Mouse (Mus musculus) forebrain, embryonic 13.5 days (tissue): Measurements from ENCODE around the gene Mmp14. TPM values are rescaled to one million over a fixed set of nuclear protein-coding genes. Genes with fewer than 3 reads are reported as not detected.

Experiments used
- ATAC-seq: fragments of 200-750 bp; cut with Nextera tagmentation; 2 replicates; pipeline ENCODE4 v1.8.0; 2017
- H3K27ac ChIP-seq: fragments of 300-500 bp; sonication (generic); 2 replicates; pipeline ENCODE4 v1.5.1; 2015; ENCODE audit warnings: inconsistent platforms, mild to moderate bottlenecking, moderate library complexity
- H3K27me3 ChIP-seq: fragments of 300-500 bp; sonication (generic); 2 replicates; pipeline ENCODE4 v1.6.1; 2015; ENCODE audit warnings: mild to moderate bottlenecking, inconsistent platforms
- H3K36me3 ChIP-seq: fragments of 300-500 bp; sonication (generic); 2 replicates; pipeline ENCODE4 v1.6.1; 2015; ENCODE audit warnings: mild to moderate bottlenecking, inconsistent platforms; ENCODE audit not compliant: poor library complexity, severe bottlenecking
- H3K4me1 ChIP-seq: fragments of 300-500 bp; sonication (generic); 2 replicates; pipeline ENCODE4 v1.6.1; 2015; ENCODE audit warnings: inconsistent platforms
- H3K4me2 ChIP-seq: fragments of 300-500 bp; sonication (generic); 2 replicates; pipeline ENCODE4 v1.6.1; 2015; ENCODE audit warnings: inconsistent platforms, mild to moderate bottlenecking, moderate library complexity
- H3K4me3 ChIP-seq: fragments of 300-500 bp; sonication (generic); 2 replicates; pipeline ENCODE4 v1.5.1; 2015; ENCODE audit warnings: mild to moderate bottlenecking, inconsistent platforms
- H3K9ac ChIP-seq: fragments of 300-500 bp; sonication (generic); 2 replicates; pipeline ENCODE4 v1.6.1; 2015; ENCODE audit warnings: mild to moderate bottlenecking, inconsistent platforms
- H3K9me3 ChIP-seq: fragments of 300-500 bp; sonication (generic); replicated peaks from 2 replicates; pipeline ENCODE4 v1.6.1; 2016; ENCODE audit warnings: inconsistent platforms
- WGBS: fragments of 180-500 bp; shearing (Covaris S2); methylation state at CpG from one replicate; pipeline ENCODE4 v1.1.7; 2015; 5-methylcytosine and 5-hydroxymethylcytosine counted together
- polyA plus RNA-seq: library from polyadenylated mRNA; unstranded; fragments of >200 nt; fragmentation: Nextera tagmentation; extraction: Ambion mirVana; gene quantifications from 2 replicates; pipeline ENCODE4 v1.2.1, GENCODE M21; 2015

The Mmp14 gene
- polyA plus RNA-seq, 1 experiment from 2014 or later: 54.5 TPM

DNA sequence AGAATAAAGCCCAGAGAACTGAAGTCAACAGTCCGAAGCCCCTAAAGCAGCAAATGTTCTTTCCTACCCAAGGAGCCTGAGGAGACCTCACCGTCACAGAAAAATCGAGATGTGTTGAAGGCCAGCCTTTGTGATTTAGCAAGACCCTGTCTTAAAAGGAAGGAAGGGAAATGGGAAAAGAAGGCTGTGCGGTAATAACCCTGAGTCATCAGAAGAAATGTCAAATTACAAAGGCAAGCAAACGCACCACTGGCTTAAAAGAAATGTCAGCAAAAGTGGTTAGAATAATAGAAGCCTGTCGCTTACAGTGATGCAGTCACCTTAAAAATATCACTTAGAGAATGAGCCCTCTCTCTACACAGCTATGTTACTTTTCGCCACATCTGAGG, 32.9 kb upstream of the Mmp14 start:
- H3K27ac ChIP-seq: no peak overlapping the region
- H3K4me1 ChIP-seq: no peaks in the 10 kb centered on the region
- H3K4me2 ChIP-seq: no peak overlapping the region
- no peak overlapping the region for H3K4me3 ChIP-seq
- H3K9me3 ChIP-seq: no peaks in the 10 kb centered on the region
- H3K27me3 ChIP-seq: no peaks in the 10 kb centered on the region
- no peak for ATAC-seq
- no peaks in the 10 kb centered on the region for H3K36me3 ChIP-seq
- no peak overlapping the region for H3K9ac ChIP-seq
- WGBS: 77% methylated on average over 7 of the region's 7 CpGs

DNA sequence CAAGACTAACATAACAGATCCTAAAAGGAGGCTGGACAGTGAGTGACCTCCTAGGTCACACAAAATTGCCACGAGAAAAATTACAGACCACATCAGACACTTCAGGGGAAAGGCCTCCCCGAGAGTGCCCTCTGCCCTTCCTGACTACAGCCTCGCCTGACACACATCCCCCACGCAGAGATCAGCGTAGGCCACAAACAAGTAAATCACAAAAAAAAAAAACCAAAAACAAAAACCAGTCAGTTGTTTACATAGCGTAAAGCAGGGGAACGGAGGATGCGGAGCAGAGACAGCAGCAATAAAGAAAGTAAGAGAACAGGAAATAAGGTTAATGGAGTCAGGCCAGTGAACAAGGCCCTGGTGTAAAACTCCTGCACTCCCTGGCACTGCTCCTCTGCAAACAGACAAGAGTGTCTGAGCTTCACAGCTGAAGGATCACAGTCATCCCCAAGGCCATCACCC, 32.5 kb upstream of the Mmp14 start:
- 74% methylated on average over 8 of the region's 8 CpGs for WGBS
- no peak for ATAC-seq
- H3K4me2 ChIP-seq: no peak overlapping the region
- H3K36me3 ChIP-seq: no peaks in the 10 kb centered on the region
- H3K4me1 ChIP-seq: no peaks in the 10 kb centered on the region
- no peak overlapping the region for H3K27ac ChIP-seq
- no peaks in the 10 kb centered on the region for H3K9me3 ChIP-seq
- H3K27me3 ChIP-seq: no peaks in the 10 kb centered on the region
- no peak overlapping the region for H3K4me3 ChIP-seq
- H3K9ac ChIP-seq: no peak overlapping the region

DNA sequence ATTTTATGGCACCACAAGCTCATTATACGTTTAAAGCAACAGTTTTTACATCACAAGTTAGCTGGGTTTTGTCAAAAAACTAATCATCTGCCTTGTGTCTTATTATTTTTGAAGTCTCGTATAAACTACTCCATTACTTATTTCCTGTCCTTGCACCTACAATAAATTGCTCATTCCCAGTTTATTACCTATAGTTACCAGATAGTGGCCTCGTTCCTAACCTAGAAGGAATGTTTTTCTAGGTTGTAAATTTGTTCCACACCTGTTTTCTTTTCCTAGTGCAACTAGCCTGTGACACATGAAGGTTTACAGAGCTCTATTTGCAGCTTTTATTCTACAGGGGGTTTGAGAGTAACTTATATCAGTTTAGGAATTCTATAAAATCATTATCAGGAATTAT, 29.7 kb upstream of the Mmp14 start:
- Histone ChIP-seq H3K4me3 (no peak overlapping the region), H3K27ac (no peak overlapping the region)
- 80% methylated on average over 3 of the region's 3 CpGs for WGBS

DNA sequence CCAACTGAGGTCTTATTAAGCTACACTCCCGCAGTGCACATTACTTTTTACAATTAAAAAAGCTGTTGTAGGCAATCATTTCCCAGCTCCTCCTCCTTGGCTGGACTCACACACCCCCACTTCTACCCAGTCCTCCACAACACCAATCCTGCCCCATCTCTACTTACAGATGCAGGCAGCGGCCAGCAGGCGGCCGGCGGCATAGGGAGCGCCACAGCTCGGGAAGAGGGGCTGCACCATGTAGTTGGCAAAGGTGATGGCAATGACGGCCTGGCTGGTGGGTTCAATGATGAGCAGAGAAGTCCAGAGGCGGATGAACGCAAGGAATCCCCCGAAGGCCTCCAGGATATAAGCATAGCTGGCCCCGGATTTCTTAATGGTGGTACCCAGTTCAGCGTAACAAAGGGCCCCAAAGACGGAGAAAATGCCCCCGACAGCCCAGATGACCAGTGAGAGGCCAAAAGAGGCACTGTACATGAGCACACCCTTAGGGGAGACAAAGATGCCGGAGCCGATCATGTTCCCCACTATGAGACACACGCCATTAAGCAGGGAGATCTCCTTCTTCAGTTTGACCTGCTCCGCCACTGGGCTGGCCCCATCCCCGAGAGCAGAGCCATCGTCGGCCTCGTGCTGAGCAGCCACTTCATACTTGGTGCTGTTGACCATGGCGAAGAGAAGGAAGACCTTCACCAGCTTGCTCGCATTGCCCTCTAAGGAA, 22.9 kb upstream of the Mmp14 start:
- no peaks in the 10 kb centered on the region for H3K9me3 ChIP-seq
- no peak overlapping the region for H3K4me3 ChIP-seq
- H3K27me3 ChIP-seq: no peaks in the 10 kb centered on the region
- H3K36me3 ChIP-seq: no peaks in the 10 kb centered on the region
- no peak overlapping the region for H3K4me2 ChIP-seq
- H3K9ac ChIP-seq: no peak overlapping the region
- H3K4me1 ChIP-seq: peaks cover 8% of the 10 kb centered on the region
- H3K27ac ChIP-seq: no peak overlapping the region
- no peak for ATAC-seq
- 86% methylated on average over 25 of the region's 25 CpGs for WGBS

More for the DNA sequence above, 29.7 kb upstream of the Mmp14 start:
- ATAC-seq: no peak
- H3K9me3 ChIP-seq: no peaks in the 10 kb centered on the region
- no peak overlapping the region for H3K4me2 ChIP-seq
- no peak overlapping the region for H3K9ac ChIP-seq
- H3K27me3 ChIP-seq: no peaks in the 10 kb centered on the region
- no peaks in the 10 kb centered on the region for H3K36me3 ChIP-seq
- no peaks in the 10 kb centered on the region for H3K4me1 ChIP-seq

DNA sequence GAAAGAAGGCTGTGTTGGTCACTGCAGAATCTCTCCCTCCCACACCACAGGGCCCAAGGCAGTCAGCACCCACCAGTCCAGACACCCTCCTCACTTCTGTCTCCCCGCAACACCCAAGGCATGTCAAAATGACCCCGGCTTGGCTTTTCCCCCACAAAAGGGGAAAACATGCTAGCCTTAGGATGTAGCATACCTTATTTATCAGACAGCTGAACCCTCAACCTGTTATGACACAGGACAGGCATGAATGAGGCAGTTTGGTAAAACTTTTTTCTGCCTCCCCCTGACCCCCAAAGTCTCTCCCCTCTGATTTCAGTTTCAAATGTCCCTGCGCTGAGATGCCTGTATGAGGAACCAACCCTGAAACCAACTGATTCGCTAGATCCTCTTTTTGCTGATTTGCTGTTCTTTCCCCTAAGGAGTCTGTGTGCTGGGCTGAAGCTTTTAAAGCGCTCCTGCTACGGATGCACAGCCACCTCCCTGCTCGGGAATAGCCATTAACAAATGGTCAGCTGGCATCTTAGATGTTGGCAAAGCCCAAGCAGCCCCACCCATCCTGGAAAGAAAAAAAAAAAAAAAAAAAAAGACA, 22.3 kb upstream of the Mmp14 start:
- Histone ChIP-seq H3K4me3 (no peak overlapping the region), H3K9ac (no peak overlapping the region), H3K4me2 (no peak overlapping the region; the same call in 1 of the 2 replicates), H3K36me3 (no peaks in the 10 kb centered on the region), H3K4me1 (peaks cover 15% of the 10 kb centered on the region), H3K27me3 (peaks cover 6% of the 10 kb centered on the region; the same call in 1 of the 2 replicates), H3K27ac (no peak overlapping the region), H3K9me3 (no peaks in the 10 kb centered on the region)
- ATAC-seq: no peak
- WGBS: 81% methylated on average over 7 of the region's 7 CpGs

DNA sequence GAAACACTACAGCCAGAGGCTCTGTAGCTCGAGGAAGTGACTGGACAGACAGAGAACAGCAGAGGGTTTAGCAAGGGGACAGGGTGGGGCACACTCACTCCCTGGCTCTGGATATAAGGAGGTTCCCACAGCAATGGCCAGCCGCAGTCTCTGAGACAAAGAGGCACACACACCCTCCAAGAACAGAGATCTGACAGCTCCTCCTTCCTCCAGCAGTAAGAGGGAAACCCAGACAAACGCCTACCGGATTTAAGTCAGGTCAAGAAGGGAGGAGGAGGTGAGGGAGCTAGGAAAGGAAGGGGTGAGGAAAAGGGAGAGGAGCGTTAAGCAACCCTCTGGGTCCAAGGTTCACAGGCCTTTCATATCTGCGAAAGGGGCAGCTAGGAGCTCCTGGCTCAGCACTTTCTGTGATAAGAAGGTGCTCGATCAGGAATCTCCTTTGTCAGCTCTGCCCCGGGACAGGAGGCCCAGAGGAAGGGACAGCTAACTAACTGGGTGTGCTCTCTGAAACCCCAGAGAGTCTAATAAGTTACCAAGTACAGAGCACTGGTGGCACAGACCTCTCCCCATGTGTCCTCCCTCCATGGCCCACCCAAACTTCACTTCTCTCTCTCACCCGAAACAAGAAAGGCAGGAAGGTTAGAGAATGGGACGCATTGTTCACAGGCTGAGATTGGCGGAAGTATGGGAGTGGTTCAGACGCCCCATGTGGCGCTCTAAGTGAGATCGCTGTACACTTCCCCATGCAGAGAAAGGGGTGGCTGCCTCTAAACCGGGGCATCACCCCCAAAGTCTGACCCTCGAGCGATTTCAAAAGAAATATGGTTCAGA, 21.2 kb upstream of the Mmp14 start:
- H3K27me3 ChIP-seq: peaks cover 14% of the 10 kb centered on the region; the same call in 1 of the 2 replicates
- WGBS: 38% methylated on average over 17 of the region's 17 CpGs
- H3K4me1 ChIP-seq: peaks cover 16% of the 10 kb centered on the region
- H3K27ac ChIP-seq: peak overlapping the region; percentile 7; the same call in 1 of the 2 replicates
- no peak overlapping the region for H3K4me3 ChIP-seq
- H3K9ac ChIP-seq: peak overlapping the region; percentile 0; the same call in 1 of the 2 replicates
- H3K36me3 ChIP-seq: no peaks in the 10 kb centered on the region
- H3K4me2 ChIP-seq: peak overlapping the region; percentile 6
- H3K9me3 ChIP-seq: no peaks in the 10 kb centered on the region
- ATAC-seq: no peak

DNA sequence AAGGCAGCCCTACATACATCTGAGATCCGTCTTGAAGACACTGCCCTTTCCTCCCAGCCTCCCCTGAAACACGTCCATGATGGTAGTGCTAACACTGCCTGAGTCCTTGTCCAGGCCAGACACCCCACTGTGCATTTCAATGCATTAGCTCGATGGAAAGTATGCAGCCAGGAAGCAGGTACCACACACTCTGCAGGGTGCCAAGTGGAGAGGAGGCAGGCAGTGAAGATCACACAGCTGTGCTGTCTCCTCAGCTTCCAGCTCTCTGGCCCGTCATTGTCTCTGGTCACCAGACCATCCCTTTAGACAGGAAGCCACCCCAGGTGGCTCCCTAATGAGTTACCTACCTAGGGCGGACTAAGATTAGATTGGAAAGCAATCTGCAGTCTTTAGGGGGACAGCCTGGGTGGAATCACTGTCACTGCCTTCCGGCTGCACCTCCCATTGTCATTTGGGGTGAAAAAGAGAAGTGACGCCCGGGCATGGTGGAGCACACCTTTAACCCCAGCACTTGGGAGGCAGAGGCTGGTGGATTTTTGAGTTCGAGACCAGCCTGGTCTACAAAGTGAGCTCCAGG, 19.3 kb upstream of the Mmp14 start:
- H3K27ac ChIP-seq: no peak overlapping the region
- no peak overlapping the region for H3K9ac ChIP-seq
- H3K36me3 ChIP-seq: no peaks in the 10 kb centered on the region
- H3K4me1 ChIP-seq: peaks cover 16% of the 10 kb centered on the region
- no peak overlapping the region for H3K4me2 ChIP-seq
- H3K4me3 ChIP-seq: no peak overlapping the region
- ATAC-seq: no peak
- peaks cover 25% of the 10 kb centered on the region for H3K27me3 ChIP-seq
- 35% methylated on average over 9 of the region's 9 CpGs for WGBS
- no peaks in the 10 kb centered on the region for H3K9me3 ChIP-seq

DNA sequence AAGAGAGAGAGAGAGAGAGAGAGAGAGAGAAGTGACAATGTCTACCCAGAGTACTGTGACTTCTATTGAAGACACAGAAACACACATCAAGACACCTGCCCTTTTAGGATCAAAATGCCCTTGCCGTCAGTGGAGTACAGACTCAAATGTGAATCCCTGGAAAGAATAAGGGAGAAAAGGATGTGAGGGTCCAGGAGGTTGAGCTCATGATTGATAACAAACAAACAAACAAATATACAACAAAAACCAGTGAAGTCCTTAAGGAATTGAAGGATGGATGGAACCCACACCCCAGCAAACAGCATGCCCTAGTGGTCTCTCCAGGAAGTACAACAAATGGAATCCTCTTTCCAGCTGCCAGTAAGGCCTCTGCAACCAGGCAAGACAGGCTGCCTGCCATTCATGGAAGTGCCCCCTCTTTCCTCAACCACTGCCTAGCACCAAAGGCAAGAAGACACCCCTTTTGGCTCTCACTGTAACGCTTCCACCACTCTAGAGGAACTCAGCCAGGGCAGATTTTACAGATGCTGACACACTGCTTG, 18.7 kb upstream of the Mmp14 start:
- Histone ChIP-seq H3K9me3 (no peaks in the 10 kb centered on the region), H3K4me1 (peaks cover 16% of the 10 kb centered on the region), H3K4me2 (no peak overlapping the region), H3K27ac (no peak overlapping the region), H3K4me3 (no peak overlapping the region), H3K27me3 (peaks cover 31% of the 10 kb centered on the region), H3K36me3 (no peaks in the 10 kb centered on the region), H3K9ac (no peak overlapping the region)
- no peak for ATAC-seq
- 38% methylated on average over 2 of the region's 2 CpGs for WGBS

DNA sequence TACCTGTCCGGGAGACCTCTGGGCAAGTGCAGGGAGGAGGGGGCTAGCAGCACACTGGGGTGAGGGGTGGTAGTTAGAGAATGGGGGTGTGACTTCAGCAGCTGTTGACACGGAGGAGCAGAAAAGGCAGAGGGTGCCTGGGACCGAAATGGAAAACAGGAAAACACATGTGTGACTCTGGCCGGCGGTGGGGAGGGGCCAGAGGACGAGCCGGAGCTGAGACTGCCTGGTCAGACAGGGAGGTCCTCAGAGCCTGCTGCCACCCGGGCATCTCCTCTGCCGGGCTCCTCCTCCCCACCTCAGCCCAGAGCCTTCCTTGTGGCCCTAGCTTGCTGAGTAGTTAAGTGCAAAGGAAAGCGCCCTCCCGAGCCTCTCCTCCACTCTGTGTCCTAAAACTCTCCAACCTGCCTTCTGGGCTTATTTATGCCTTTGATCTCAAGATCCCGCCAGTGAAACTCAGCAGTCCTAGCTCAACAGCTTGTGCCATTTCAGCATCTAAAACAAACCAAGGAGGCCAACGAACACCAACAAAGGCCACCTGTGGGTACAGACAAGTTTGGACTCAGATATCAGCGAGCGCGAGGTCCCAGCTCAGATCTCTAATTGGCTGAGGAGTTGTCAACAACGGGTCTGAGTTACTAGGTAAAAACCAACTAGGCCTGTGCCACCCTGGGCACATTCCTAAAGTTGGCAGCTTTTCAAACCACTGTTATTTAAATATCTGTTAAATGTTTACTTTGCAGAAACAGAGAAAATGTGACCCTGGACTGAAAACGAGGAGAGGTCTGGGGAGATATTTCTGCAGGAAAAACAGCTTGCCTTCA, 17.3 kb upstream of the Mmp14 start:
- 10% methylated on average over 18 of the region's 18 CpGs for WGBS
- Histone ChIP-seq H3K27me3 (peaks cover 32% of the 10 kb centered on the region), H3K27ac (no peak overlapping the region), H3K9ac (peak overlapping the region; percentile 26; the same call in 1 of the 2 replicates), H3K4me2 (peak overlapping the region; percentile 27), H3K36me3 (no peaks in the 10 kb centered on the region), H3K9me3 (no peaks in the 10 kb centered on the region), H3K4me3 (no peak overlapping the region), H3K4me1 (peaks cover 16% of the 10 kb centered on the region)
- ATAC-seq: peak; percentile 34

DNA sequence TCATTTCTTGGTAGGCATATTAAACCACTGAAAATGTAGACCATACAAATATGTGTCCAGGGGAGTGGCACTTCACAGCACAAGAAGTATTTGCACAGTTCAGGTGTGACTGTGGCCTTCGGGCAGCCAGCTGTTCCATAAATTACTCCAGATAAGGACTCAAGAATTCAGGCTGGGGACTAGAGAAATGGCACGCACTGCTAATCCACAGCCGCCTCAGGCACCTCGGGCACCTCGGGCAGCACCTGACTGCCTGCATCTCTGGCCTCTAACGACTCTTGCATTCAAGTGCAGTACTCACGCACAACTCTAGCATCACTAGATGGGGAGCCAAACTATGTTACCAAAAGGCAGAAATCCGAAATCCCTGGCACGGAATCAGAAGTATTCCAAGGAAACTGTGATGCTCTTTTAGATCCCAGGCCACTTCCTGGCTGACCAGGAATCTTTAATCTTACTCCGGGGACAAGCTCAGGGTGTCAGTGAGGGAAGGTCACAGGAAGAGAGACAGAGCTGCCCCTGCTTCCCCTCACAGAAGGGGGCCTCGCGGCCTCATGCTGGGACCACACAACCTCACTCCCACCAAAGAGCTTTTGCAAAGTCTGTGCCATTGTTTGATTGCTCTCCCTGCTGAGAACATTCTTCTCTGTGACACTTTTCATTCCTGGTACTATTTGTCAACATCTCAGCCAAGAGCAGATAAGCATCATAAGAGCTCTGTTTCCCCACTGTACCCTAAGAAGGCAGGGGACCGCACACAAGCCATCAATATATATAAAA, 16.0 kb upstream of the Mmp14 start:
- H3K4me2 ChIP-seq: no peak overlapping the region
- no peak for ATAC-seq
- H3K9ac ChIP-seq: no peak overlapping the region
- no peak overlapping the region for H3K4me3 ChIP-seq
- WGBS: 12% methylated on average over 13 of the region's 13 CpGs
- no peaks in the 10 kb centered on the region for H3K9me3 ChIP-seq
- no peaks in the 10 kb centered on the region for H3K36me3 ChIP-seq
- H3K27me3 ChIP-seq: peaks cover 32% of the 10 kb centered on the region
- no peak overlapping the region for H3K27ac ChIP-seq
- H3K4me1 ChIP-seq: peaks cover 10% of the 10 kb centered on the region
